ENCODE assay signal across 19 mouse cellular contexts in the genomic region with DNA sequence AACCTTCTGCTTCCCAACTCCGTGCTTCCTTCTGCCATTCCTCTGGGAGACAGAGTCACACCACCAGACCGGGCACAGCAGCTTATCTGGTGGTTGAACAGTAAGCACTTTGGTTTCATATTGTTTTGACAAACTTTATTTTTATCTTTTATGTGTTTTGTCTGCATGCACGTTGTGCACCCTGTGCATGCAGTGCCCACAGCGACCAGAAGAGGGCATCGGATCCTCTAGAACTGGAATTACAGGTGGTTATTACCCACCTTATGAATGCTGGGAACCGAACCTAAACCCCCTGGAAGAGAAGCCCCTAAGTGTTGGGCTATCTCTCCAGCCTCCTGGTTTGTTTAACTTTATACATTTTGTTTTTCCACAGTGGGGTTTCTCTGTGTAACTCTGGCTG.
A peak's percentile ranks its signal among the peaks of the same experiment; 100 is the strongest.
DNase-seq lines count a peak whose midpoint lies in the region; ATAC-seq and TF ChIP-seq lines count a peak whose summit lies in the region.
"Had no signal": no experiment of that assay in that cellular context is flagged by ENCODE, and none has a peak within 500 bp of the region (broad histone marks: within the 10 kb centered on the region; RNA-seq: fewer than 3 reads in every experiment).

No protein-coding gene starts in this region.

- ATAC-seq in midbrain, embryonic 13.5 days, result no peak

- H3K27ac ChIP-seq in layer of hippocampus, adult 2 months, result no peak overlapping the region
- no peak overlapping the region for H3K27ac ChIP-seq in midbrain, embryonic 13.5 days
- H3K27ac ChIP-seq: forebrain, embryonic 12.5 days; heart, embryonic 10.5 days; hindbrain, embryonic 14.5 days; liver, embryonic 15.5 days; neural tube, embryonic 12.5 days had no signal

- no peaks in the 10 kb centered on the region; the same call in 1 of the 2 replicates for H3K27me3 ChIP-seq in midbrain, embryonic 13.5 days
- H3K27me3 ChIP-seq: forebrain, embryonic 12.5 days; liver, embryonic 15.5 days; neural tube, embryonic 12.5 days had no signal

- no peaks in the 10 kb centered on the region for H3K9me3 ChIP-seq in midbrain, embryonic 13.5 days
- H3K9me3 ChIP-seq: heart, embryonic 10.5 days; liver, embryonic 15.5 days had no signal

- WGBS in midbrain, embryonic 13.5 days, result 97% methylated on average over 6 of the region's 6 CpGs

- H3K9ac ChIP-seq in midbrain, embryonic 13.5 days (replicated peaks), result no peak overlapping the region
- H3K9ac ChIP-seq: forebrain, embryonic 12.5 days; hindbrain, embryonic 14.5 days; liver, embryonic 15.5 days; neural tube, embryonic 12.5 days had no signal

- H3K4me2 ChIP-seq in midbrain, embryonic 13.5 days (replicated peaks), result no peak overlapping the region
- H3K4me2 ChIP-seq: forebrain, embryonic 12.5 days; hindbrain, embryonic 14.5 days; liver, embryonic 15.5 days; neural tube, embryonic 12.5 days had no signal

- no peaks in the 10 kb centered on the region for H3K4me1 ChIP-seq in midbrain, embryonic 13.5 days (replicated peaks)
- H3K4me1 ChIP-seq: forebrain, embryonic 12.5 days; heart, embryonic 10.5 days; liver, embryonic 15.5 days; neural tube, embryonic 12.5 days had no signal

- DNase-seq in layer of hippocampus, adult 2 months (ENCODE audit: low spot score in 2 of 2), result no peak
- DNase-seq in layer of hippocampus, adult 18-20 months (ENCODE audit: low spot score in 2 of 2), result no peak
- DNase-seq in thymus, postnatal 4 days, result peak; percentile 30
- DNase-seq in thymus, postnatal 0 days (ENCODE audit: low spot score), result no peak
- peak; percentile 41 for DNase-seq in R1 (ENCODE audit: low read depth, low spot score)
- DNase-seq in urinary bladder, adult 2 months (ENCODE audit: low spot score), result no peak
- DNase-seq: embryo, embryonic 11 days; gastrocnemius, postnatal 25 days; heart, postnatal 10 days; kidney, adult 11 months; kidney, postnatal 25 days; left cerebral cortex, postnatal 4 days; lung, postnatal 14 days had no signal

- no peak overlapping the region for H3K4me3 ChIP-seq in layer of hippocampus, adult 2 months
- no peak overlapping the region for H3K4me3 ChIP-seq in midbrain, embryonic 13.5 days (replicated peaks)
- H3K4me3 ChIP-seq: forebrain, embryonic 12.5 days; heart, embryonic 10.5 days; liver, embryonic 15.5 days; neural tube, embryonic 12.5 days had no signal

- H3K36me3 ChIP-seq in midbrain, embryonic 13.5 days, result no peaks in the 10 kb centered on the region
- H3K36me3 ChIP-seq: neural tube, embryonic 12.5 days had no signal

- peak; percentile 58 for TF ChIP-seq CTCF in layer of hippocampus, adult 2 months (conservative IDR thresholded peaks at IDR 0.05)

Comparison
In these comparisons a context has a peak if more than half of its experiments do, and no peak if none do; other contexts are left out.
1. DNase-seq: peak in thymus, postnatal 4 days (single experiment) and R1 (single experiment); none in layer of hippocampus, adult 2 months (0 of 2), layer of hippocampus, adult 18-20 months (0 of 2), thymus, postnatal 0 days (single experiment) and urinary bladder, adult 2 months (single experiment).